Mouse (Mus musculus): Measurements from ENCODE around the gene Tmem222.

- TF ChIP-seq CTCF (IDR thresholded peaks at IDR 0.05; ENCODE audit: low read depth, low read length) (no peak), POLR2A (IDR thresholded peaks at IDR 0.05; ENCODE audit: insufficient read depth, low read length) (no peak)
Observed at GRCm38 (mm10) chr4:133297360-133297759, 19.8 kb upstream of the Tmem222 start.

Measured in ES-Bruce4 (cell line).